Mouse (Mus musculus) adrenal gland, postnatal 25 days (tissue): ENCODE results near the gene Tsnax. TPM values are rescaled to one million over a fixed set of nuclear protein-coding genes. Genes with fewer than 3 reads are reported as not detected.

Experiments used
- DNase-seq: peaks from one replicate; pipeline ENCODE4 v3.0.0; 2021; ENCODE audit warnings: mixed read lengths
- total RNA-seq: library from RNA; stranded (reverse); gene quantifications from 2 replicates; pipeline ENCODE4 v1.2.3, GENCODE M21; 2021

Gene Tsnax
- total RNA-seq, 1 experiment from 2014 or later, result 93.5 TPM

DNA sequence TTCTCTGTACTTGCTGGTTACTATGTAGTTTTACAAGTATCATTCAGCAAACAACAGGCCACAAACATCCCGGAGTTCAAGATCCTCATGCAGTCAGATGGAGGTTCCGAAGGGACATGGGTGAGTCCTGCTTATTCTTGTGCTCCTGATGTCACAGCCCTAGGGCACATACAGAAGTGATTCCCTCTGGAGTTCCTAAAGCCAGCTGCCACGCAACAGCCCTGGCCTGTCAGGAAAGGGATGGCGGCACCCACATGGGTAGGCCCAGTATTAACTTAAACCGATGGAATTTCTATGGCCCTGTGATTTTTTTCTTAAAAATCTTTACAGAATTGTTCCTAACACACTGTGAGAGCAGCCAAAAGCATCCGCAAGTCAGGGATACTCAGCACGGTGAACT lies 30.6 kb downstream of the Tsnax start:
- no peak for DNase-seq

GRCm38 (mm10) chr8:125043935-125044334 lies 31.1 kb downstream of the Tsnax start:
- no peak for DNase-seq

DNA sequence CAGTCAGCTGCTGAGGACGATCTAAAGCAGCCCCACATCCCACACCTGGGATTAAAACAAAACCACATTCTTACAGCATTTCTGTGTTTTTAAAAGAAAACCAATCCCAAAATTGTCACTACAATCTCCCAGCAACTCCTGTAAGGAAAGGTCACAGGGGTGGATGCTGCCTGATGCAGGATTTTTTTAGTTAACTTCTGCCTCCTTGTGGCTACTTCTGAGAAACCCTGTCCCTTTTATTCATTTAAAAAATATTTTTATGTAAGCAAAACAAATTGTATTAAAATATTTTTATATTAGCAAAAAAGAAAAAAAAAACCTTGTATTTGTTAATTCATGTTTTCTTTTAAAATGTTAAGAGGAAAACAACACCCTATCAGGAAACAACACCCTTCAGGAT lies 33.0 kb downstream of the Tsnax start:
- DNase-seq, result no peak

DNA sequence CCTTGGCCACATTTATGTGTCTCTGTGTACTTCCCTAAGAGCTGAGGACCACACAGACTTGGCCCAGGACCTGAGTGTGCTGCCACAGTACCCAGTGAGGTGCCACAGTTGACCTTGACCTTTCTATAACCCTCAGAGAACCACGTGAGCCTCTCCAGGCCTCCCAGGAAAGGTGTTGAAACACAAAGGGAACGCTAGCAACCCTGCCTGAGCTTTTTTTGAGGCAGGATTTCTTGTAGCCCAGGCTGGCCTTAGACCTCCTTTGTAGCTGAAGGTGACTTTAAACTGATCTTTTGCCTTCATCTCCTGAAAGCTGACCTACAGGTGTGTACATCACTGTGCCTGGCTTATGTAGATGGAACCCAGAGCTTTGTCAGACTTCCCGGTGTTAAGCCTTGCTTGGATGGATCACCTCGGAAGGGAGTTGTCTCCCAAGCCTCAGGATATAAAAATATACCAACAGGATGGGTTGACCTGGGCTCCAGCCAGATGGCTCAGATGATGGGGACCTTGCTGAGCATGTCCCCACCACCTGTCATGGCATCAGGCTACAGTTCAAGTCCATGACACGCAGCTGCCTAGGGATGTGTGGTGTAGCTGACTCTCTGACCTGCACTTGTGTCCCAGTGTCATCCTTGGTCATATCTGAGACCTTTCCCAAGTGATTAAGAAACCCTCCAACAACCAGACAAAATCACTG lies 36.4 kb downstream of the Tsnax start:
- DNase-seq, result no peak

DNA sequence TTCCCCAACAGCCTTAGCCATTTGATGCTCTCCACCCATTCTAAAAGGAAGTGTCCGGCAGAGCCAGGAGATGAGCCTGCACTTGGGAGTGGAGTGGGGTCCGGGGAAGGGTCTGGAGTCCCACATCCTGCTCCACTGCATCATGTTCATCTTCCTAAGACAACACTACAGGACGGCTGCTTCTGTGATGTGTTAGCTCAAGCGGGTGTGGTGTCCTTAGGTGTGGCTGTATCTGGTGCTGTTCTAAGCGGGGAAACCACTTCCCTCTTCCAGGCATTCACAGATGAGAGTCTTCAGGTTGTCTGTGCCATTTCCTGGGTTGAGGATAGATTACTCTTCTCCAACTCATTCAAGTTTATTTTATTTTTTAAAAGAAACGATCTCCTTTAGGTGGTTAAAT lies 37.0 kb downstream of the Tsnax start:
- no peak for DNase-seq

- peak; percentile 84 for DNase-seq
These were observed 39.2 kb downstream of the Tsnax start for GRCm38 (mm10) chr8:125052026-125052425.

GRCm38 (mm10) chr8:125053505-125054435 lies 41.0 kb downstream of the Tsnax start, which contains the start of gene Disc1:
Gene Disc1, plus strand, starts transcription at chr8:125054195.
- peak; percentile 48 for DNase-seq

- DNase-seq, result peak; percentile 67
These were observed 41.6 kb downstream of the Tsnax start for GRCm38 (mm10) chr8:125054436-125054810.

DNA sequence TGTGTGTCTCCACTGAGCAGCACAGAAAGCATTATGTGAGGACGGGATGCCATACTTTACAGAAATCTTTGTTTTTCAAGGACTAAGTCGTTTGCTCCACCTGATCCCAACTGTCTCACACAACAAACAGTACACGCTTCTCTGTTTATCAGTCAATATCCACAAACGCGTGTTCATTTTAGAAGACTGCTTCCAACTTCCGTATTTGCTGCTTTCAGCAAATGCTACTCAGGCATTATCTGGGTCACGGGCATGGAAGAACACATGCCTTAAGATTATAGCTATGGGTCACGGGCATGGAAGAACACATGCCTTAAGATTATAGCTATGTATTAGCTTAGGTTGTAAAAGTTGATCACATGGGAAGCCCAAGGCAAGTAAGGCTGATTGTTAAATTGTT lies 48.1 kb downstream of the Tsnax start:
- no peak for DNase-seq

DNA sequence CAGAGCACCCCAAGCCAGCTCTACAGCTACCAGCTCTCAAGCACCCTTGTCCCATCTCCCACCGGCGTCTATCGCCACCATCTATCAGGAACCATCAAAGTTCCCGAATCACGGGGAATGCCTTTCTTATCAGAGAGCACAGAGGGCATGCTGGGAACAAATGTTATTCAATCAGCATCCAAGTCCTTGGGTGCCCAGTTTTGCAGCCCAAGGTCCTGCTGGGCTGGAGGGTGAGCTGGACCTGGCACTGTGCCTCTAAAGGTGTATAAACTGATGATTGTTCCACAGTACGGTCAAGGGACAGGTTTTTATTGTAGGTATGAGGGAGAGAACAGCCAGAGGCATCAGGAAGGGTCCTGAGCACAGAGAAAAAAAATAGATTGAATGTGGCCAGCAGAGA lies 52.8 kb downstream of the Tsnax start:
- DNase-seq, result peak; percentile 51

- peak; percentile 48 for DNase-seq
These were observed 54.3 kb downstream of the Tsnax start for GRCm38 (mm10) chr8:125066913-125067595.

DNA sequence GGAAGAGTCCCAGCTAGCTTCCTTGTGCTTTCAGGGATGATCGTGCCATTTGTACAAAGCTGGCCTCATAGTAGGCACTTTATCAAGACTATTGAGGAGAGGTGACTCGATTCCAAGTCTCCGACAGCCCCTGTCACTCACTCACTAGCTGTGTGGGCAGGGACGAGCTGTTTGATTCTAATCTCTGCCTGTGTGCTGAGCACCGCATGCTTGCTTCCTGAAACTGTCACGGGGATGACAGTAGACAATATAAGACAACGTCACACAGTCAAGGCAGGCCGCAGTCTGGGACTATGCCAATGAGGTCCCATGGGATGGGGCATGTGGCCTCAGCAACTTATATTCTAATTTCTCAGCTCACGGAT lies 54.8 kb downstream of the Tsnax start:
- DNase-seq, result peak; percentile 46

DNA sequence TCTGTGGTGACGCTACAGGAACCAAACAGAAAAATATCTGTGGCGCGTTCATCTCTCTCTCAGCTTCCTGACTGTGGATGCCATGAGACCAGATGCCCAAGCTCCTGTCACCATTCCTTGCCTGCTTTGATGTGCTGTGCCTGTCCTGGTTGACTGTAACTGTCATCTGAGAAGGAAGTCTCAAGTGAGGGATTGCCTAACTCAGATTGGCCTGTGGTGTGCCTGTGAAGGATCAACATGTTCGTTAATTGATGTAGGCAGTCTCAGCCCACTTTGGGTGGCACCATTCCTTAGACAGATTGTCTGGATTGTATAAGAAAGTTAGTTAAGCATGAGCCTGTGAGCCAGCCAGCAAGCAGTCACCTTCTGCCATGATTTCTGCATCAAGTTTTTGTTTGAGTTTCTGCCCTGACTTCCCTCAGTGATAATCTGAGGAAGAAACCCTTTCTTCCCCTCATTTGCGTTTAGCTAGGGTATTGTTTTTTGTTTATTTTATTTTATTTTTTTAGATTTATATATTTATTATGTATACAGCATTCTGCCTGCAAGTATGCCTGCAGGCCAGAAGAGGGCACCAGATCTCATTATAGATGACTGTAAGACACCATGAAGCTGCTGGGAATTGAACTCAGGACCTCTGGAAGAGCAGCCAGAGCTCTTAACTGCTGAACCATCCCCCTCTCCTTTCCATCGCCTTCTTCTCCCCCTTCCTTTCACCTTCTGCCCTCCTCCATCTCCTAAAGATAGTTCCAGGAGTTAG lies 55.5 kb downstream of the Tsnax start:
- DNase-seq, result no peak

DNA sequence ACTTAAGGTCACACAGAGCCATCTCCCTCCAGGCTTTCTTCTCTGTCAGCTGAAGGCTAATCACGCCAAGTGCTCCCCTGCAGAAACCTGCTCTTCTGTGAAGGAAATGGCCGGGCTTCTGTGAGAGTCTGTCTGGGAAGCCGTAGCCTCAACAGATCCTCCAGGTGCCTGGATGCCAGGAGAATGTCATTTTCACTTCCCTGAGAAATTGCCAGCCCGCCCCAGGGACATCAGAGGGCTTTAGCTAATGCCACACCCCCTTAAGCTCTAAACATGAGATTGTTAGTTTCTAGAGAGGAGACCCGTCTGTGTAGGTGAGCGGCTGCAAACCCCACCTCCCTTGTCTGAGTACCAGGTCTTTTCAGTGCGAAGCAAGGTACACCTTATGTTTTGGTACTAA lies 56.5 kb downstream of the Tsnax start:
- DNase-seq, result no peak

DNA sequence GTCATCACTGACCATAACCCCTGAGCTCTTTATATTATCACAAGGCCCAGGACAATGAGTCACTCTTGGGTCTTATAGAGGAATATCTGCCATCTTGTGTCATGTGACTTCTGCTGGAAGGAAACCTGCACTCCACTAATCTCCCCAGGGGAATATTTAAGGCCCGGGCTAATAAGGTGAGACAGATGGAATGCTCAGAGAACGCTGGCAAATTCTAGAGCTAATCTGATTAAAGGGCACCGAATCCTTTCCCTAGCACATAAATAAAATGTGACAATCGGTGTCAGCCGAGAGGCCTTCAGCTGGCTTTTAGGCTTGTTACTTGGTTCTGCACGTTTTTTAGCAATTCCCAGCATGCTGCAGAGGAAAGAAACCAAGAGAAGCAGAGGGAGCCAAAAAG lies 56.9 kb downstream of the Tsnax start:
- DNase-seq, result no peak

GRCm38 (mm10) chr8:125074141-125074540 lies 61.3 kb downstream of the Tsnax start:
- DNase-seq, result peak; percentile 59

DNA sequence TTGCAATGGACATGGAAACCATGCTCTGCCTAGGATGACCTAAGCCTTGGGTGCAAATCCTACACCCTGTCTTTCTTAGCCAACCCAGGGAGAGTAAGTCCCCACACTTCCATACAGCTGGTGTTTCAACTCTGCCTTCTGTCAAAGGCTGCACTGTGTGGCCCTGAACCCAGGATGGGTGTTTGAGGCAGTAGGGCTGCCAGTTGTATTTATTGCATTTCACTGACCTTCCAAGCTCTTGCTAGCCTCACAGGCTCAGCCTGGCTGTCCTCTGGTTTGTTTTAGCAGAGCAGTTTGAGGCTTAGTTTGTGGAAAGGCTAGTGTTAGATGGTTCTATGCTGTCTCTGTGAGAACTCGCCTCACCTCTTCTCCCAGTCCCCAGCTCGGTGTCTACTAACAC lies 61.8 kb downstream of the Tsnax start:
- DNase-seq, result peak; percentile 27

DNA sequence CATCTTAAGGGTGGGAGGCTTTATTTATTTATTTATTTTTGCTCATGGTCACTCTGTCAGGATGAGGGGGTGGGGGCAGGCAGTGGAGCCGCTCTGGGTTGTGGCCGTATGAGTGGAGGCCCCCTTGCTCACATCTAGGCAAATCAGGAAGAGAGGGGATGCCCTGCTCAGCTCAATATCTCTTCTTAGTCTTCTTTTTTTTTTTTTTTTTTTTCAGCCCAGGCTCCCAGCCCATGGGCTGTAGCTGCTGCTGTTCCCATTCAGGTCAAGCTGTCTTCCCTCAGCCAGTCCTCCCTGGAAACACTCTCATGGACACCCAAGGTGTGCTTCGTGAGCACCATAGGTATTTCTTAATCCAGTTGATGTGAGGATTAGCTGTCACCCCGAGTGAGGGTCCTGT lies 62.6 kb downstream of the Tsnax start:
- no peak for DNase-seq

DNA sequence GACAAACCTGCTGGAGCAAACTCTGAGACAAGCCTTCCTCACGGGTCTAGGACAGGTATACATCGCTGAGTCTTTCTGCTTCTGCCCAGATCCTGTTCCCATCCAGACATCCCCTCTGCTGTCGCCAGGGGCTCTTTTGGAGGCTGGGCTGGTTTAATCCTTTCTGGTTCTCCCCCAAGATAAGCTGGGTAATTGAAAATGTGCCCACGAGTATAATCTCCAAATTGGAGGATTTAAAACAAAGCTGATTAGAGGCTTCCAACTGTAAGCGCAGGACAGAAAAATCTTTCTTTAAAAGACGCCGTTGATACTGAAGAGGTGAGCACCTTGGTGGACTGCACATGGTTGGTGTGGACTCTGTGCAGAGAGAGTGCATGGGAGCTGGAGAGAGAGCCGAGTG lies 64.5 kb downstream of the Tsnax start:
- no peak for DNase-seq

DNA sequence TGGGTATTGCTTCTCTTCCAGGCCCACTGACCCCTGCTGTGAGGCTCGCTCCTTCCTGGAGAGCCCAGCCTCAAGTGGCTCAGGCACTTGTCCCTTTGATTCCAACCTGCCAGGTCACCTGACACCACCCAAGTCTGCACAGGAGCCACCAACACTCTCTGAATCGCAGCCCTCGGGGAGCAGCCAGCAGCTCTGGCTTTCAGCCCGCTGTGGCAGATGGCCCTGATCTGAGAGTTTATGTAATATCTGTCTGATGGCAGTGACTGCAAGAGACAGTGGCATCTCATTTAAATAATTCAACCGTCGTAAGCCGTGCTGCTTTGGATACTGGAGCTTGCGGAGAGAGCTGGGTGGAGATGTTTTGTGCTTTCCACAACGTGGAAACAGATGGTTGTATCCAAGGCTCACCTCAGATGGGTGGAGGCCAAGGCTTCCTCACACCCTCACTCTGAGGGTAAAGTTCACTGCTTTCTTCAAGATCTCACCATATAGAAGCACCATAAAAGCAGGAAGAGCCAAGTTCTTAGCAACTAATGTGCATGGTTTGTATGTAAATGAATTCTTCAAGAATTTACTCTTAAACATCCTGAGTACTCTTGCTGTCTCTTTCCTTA lies 66.1 kb downstream of the Tsnax start:
- DNase-seq, result peak; percentile 76
